Mouse (Mus musculus) megakaryocyte, embryonic 14.5 days (primary cell): ENCODE results near the gene Plod1. TPM values are rescaled to one million over a fixed set of nuclear protein-coding genes. Genes with fewer than 3 reads are reported as not detected.

Source experiments
- H3K27me3 ChIP-seq: replicated peaks from 2 replicates; pipeline ENCODE3; 2012; ENCODE audit warnings: inconsistent platforms
- H3K36me3 ChIP-seq: replicated peaks from 2 replicates; pipeline ENCODE3; 2012; ENCODE audit warnings: low read length, inconsistent platforms, mixed read lengths
- H3K4me1 ChIP-seq: 2 replicates; pipeline ENCODE4 v1.6.1; 2012; ENCODE audit warnings: inconsistent platforms
- H3K4me3 ChIP-seq: replicated peaks from 2 replicates; pipeline ENCODE3; 2012; ENCODE audit warnings: moderate library complexity, mild to moderate bottlenecking, inconsistent platforms
- H3K9me3 ChIP-seq: 2 replicates; pipeline ENCODE4 v1.6.1; 2012; ENCODE audit warnings: inconsistent platforms
- FLI1 ChIP-seq: IDR thresholded peaks from 2 replicates; pipeline ENCODE4 v1.6.1; 2012; ENCODE audit warnings: low read length, inconsistent platforms, mixed read lengths
- GATA1 ChIP-seq: IDR thresholded peaks from 3 replicates; pipeline ENCODE4 v1.6.1; 2012; ENCODE audit warnings: mixed read lengths, low read length, inconsistent platforms, borderline replicate concordance
- polyA plus RNA-seq: library from polyadenylated mRNA; stranded (reverse); fragments of >175 nt; gene quantifications from 2 replicates; pipeline ENCODE4 v1.2.3, GENCODE M21; 2012; ENCODE audit warnings: low replicate concordance; ENCODE audit not compliant: insufficient read depth

The Plod1 gene
- polyA plus RNA-seq, 1 experiment, result 14.9 TPM

- TF ChIP-seq GATA1 (no peak), FLI1 (no peak)
- Histone ChIP-seq H3K36me3 (peaks cover 62% of the 10 kb centered on the region), H3K4me3 (peak overlapping the region; percentile 69)
Observed at GRCm38 (mm10) chr4:147927705-147928104, 8.9 kb downstream of the Plod1 start.

GRCm38 (mm10) chr4:147922341-147922740 is 14.2 kb downstream of the Plod1 start:
- peaks cover 70% of the 10 kb centered on the region for H3K36me3 ChIP-seq
- H3K4me1 ChIP-seq, result peaks cover 17% of the 10 kb centered on the region; the same call in 1 of the 2 replicates
- peaks cover 9% of the 10 kb centered on the region for H3K27me3 ChIP-seq
- H3K9me3 ChIP-seq, result peaks cover 5% of the 10 kb centered on the region; the same call in 1 of the 2 replicates
- H3K4me3 ChIP-seq, result no peak overlapping the region
- no peak for TF ChIP-seq GATA1
- TF ChIP-seq FLI1, result no peak

More at GRCm38 (mm10) chr4:147927705-147928104, 8.9 kb downstream of the Plod1 start:
- H3K9me3 ChIP-seq, result peaks cover 5% of the 10 kb centered on the region; the same call in 1 of the 2 replicates
- H3K4me1 ChIP-seq, result peaks cover 22% of the 10 kb centered on the region
- peaks cover 14% of the 10 kb centered on the region for H3K27me3 ChIP-seq

GRCm38 (mm10) chr4:147920973-147921372 is 15.6 kb downstream of the Plod1 start:
- Histone ChIP-seq H3K36me3 (peaks cover 70% of the 10 kb centered on the region), H3K4me3 (no peak overlapping the region), H3K27me3 (peaks cover 8% of the 10 kb centered on the region), H3K9me3 (peaks cover 5% of the 10 kb centered on the region; the same call in 1 of the 2 replicates), H3K4me1 (peaks cover 17% of the 10 kb centered on the region; the same call in 1 of the 2 replicates)
- TF ChIP-seq GATA1 (no peak), FLI1 (no peak)

- H3K4me3 ChIP-seq, result no peak overlapping the region
- H3K36me3 ChIP-seq, result peaks cover 67% of the 10 kb centered on the region
- no peak for TF ChIP-seq FLI1
- no peak for TF ChIP-seq GATA1
- H3K4me1 ChIP-seq, result peaks cover 17% of the 10 kb centered on the region; the same call in 1 of the 2 replicates
- peaks cover 3% of the 10 kb centered on the region for H3K27me3 ChIP-seq
- H3K9me3 ChIP-seq, result peaks cover 1% of the 10 kb centered on the region; the same call in 1 of the 2 replicates
Observed at GRCm38 (mm10) chr4:147918459-147919121, 18.0 kb downstream of the Plod1 start.

GRCm38 (mm10) chr4:147909486-147909885 is 27.1 kb downstream of the Plod1 start:
- peaks cover 32% of the 10 kb centered on the region for H3K36me3 ChIP-seq
- H3K4me3 ChIP-seq, result no peak overlapping the region
- TF ChIP-seq FLI1 (no peak), GATA1 (no peak)
- H3K4me1 ChIP-seq, result peaks cover 13% of the 10 kb centered on the region
- H3K9me3 ChIP-seq, result no peaks in the 10 kb centered on the region
- H3K27me3 ChIP-seq, result peaks cover 13% of the 10 kb centered on the region

- peaks cover 35% of the 10 kb centered on the region for H3K36me3 ChIP-seq
- H3K4me1 ChIP-seq, result peaks cover 31% of the 10 kb centered on the region
- TF ChIP-seq GATA1 (no peak), FLI1 (no peak)
- H3K4me3 ChIP-seq, result no peak overlapping the region
- peaks cover 13% of the 10 kb centered on the region for H3K27me3 ChIP-seq
- H3K9me3 ChIP-seq, result no peaks in the 10 kb centered on the region
Observed at GRCm38 (mm10) chr4:147906230-147906629, 30.3 kb downstream of the Plod1 start.

GRCm38 (mm10) chr4:147905090-147905659 is 31.4 kb downstream of the Plod1 start:
- Histone ChIP-seq H3K9me3 (no peaks in the 10 kb centered on the region), H3K27me3 (peaks cover 7% of the 10 kb centered on the region), H3K36me3 (peaks cover 38% of the 10 kb centered on the region), H3K4me1 (peaks cover 41% of the 10 kb centered on the region), H3K4me3 (peak overlapping the region; percentile 98)
- no peak for TF ChIP-seq GATA1
- TF ChIP-seq FLI1, result no peak

GRCm38 (mm10) chr4:147904313-147905089 is 32.1 kb downstream of the Plod1 start, which contains the start of gene Mfn2:
Mfn2 (minus strand) TSS chr4:147904704.
- Histone ChIP-seq H3K4me3 (peak within 1 kb of the TSS; percentile 98), H3K36me3 (peaks cover 39% of the 10 kb centered on the region), H3K27me3 (peaks cover 2% of the 10 kb centered on the region), H3K4me1 (peaks cover 48% of the 10 kb centered on the region), H3K9me3 (no peaks in the 10 kb centered on the region)
- TF ChIP-seq FLI1, result no peak

- Histone ChIP-seq H3K9me3 (no peaks in the 10 kb centered on the region), H3K4me1 (peaks cover 57% of the 10 kb centered on the region), H3K4me3 (peak overlapping the region; percentile 98), H3K36me3 (peaks cover 46% of the 10 kb centered on the region), H3K27me3 (no peaks in the 10 kb centered on the region)
- no peak for TF ChIP-seq FLI1
- no peak for TF ChIP-seq GATA1
Observed at GRCm38 (mm10) chr4:147903601-147904000, 33.0 kb downstream of the Plod1 start.

- Histone ChIP-seq H3K4me1 (peaks cover 63% of the 10 kb centered on the region), H3K9me3 (no peaks in the 10 kb centered on the region), H3K36me3 (peaks cover 52% of the 10 kb centered on the region), H3K4me3 (peak overlapping the region; percentile 98), H3K27me3 (no peaks in the 10 kb centered on the region)
- no peak for TF ChIP-seq GATA1
- TF ChIP-seq FLI1, result no peak
Observed at GRCm38 (mm10) chr4:147902906-147903500, 33.6 kb downstream of the Plod1 start.
